Mouse (Mus musculus) left cerebral cortex, adult 2 months (tissue): Measurements from ENCODE around the gene Celf1. TPM values are rescaled to one million over a fixed set of nuclear protein-coding genes. Genes with fewer than 3 reads are reported as not detected.

Experiments used
- DNase-seq, 2 experiments: peaks; one replicate each; pipeline ENCODE4 v3.0.0; 2021 to 2022; ENCODE audit warnings: low spot score in 2 of 2, mixed read lengths in 1 of 2; ENCODE audit errors: extremely low spot score in 1 of 2
- H3K27ac ChIP-seq: fragments of 200-600 bp; 2 replicates; pipeline ENCODE4 v1.8.1; 2022
- H3K4me3 ChIP-seq: fragments of 200-600 bp; 2 replicates; pipeline ENCODE4 v1.8.1; 2022
- CTCF ChIP-seq: fragments of 200-600 bp; IDR thresholded peaks from 2 replicates; pipeline ENCODE4 v1.8.1; 2022; ENCODE audit warnings: antibody characterized with exemption, mild to moderate bottlenecking, moderate library complexity
- intact Hi-C: fragments of 180-260 bp; cut with DNase I; formaldehyde crosslinking; loops from one replicate; pipeline ENCODE4 v1.15.1; 2025
- total RNA-seq, 2 experiments: library from RNA; stranded (reverse); gene quantifications; 2 replicates each; pipeline ENCODE4 v1.2.3; 2021

The Celf1 gene
- total RNA-seq, 2 experiments from 2014 or later, result 146 to 149 TPM

- H3K4me3 ChIP-seq, result peak within 1 kb of the TSS; percentile 94
- intact Hi-C loops, result loop anchor here (2.0 kb wide), 1 partner anchor 113 kb away; the partner anchor contains the start of gene Celf1
- peak within 1 kb of the TSS; percentile 99 for H3K27ac ChIP-seq
- DNase-seq, result peak; percentile 95 to 97
- no peak for TF ChIP-seq CTCF
These were observed 113.8 kb downstream of the Celf1 start, which contains the start of gene Psmc3 for GRCm38 (mm10) chr2:91053934-91054382. TSS of gene Psmc3 (plus strand) at chr2:91054009.

- no peak overlapping the region for H3K4me3 ChIP-seq
- no peak for TF ChIP-seq CTCF
These were observed 118.3 kb downstream of the Celf1 start for GRCm38 (mm10) chr2:91058435-91058834.

DNA sequence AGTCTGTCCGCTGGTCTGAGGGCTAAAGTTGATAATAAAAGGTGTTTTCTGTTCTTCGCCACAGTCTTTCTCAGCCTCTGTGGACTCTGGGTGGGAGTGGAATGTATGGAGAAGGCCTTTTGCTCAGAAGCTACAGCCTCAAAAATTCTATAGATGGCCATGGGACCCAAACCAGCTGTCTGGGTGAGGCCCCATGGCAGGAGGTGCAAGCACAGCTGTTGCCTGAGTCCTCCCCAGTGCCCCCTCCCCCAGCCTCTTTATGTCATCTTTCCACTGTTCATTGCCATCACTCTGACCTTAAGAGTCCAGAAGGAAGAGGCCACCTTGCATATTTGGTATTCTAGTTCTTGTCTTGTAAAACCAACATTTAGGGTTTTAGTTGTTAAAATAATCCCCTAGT, 119.2 kb downstream of the Celf1 start:
- TF ChIP-seq CTCF, result no peak
- DNase-seq, result no peak
- H3K27ac ChIP-seq, result no peak overlapping the region
- intact Hi-C loops, result no loop called here
- H3K4me3 ChIP-seq, result no peak overlapping the region

More at GRCm38 (mm10) chr2:91058435-91058834, 118.3 kb downstream of the Celf1 start:
- no peak for DNase-seq
- no peak overlapping the region for H3K27ac ChIP-seq
- intact Hi-C loops, result no loop called here

DNA sequence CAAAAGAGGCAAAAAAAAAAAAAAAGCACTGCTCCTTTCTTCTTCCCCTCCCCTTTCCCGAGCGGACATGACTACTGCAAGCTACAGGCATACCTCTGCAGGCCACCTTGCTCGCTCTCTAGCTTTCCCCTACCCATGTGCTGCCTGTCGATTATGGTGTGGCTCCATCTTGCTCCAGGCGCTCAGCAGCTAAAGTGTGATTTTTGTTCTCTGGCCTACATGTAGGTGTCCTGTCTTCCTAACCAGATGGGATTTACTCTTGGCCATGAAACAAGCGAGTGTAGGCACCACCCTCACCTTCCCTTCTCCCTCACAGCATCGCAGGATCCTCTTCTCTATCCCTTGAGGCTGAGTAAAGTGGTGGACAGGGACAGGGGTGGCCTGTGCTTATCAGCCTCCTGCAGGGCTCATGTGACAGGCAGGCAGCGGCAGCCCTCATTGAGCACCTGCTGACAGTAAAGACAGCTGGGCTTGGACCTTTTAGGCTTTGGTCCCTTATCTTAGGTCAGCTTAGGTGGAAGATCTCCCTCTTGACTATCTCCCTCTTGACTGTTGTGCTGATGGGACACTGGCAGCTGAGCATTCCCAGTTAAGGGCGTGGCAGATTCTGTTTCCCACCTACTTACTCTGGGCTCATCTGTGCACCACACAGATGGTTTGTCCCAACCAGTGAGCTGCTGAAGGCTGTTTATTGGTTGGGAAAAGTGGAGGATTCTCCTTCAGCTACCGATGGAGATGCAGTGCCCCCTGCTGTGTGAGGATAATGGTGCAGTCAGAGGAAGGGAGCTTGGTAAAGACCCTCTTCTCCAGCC, 120.6 kb downstream of the Celf1 start:
- intact Hi-C loops, result loop anchor here (1.0 to 2.0 kb wide), 2 partner anchors 146 to 195 kb away; no protein-coding TSS in a partner anchor
- H3K27ac ChIP-seq, result peak overlapping the region; percentile 71
- H3K4me3 ChIP-seq, result no peak overlapping the region
- DNase-seq, result peak; percentile 61 to 74
- peak; percentile 75 for TF ChIP-seq CTCF

DNA sequence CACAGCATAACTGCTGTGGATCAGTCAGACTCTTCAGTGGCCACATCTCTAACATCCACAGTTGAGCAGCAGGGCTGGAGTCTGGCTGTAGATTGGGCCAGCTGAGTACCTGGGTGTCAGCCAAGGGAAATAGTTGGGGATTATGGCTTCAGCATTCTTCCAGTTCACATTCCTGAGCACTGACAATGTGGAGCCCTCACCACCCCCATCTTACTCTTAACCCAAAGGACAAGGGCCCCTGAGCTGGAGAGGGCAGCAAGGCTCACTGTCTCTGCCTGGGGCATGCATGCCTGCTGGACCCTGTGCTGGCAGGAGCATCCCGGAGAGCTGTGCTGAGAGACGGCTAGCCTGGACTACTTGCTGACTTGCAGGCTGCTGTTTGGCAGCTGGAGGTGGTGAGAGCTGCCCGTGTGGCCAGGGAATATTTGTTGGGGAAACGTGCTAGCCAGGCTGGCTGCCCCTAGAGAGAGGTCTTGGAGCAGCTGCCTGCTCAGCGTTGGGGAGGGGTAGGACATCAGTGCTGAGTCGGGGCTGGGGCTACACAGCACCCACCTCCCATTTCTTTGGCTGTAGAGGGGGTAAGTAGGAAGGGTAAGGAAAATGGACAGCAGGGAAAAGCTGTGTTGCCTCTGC, 121.8 kb downstream of the Celf1 start:
- DNase-seq, result no peak
- no peak for TF ChIP-seq CTCF
- no peak overlapping the region for H3K4me3 ChIP-seq
- intact Hi-C loops, result loop anchor here (1.0 to 2.0 kb wide), 2 partner anchors 147 to 197 kb away; no protein-coding TSS in a partner anchor
- peak overlapping the region; percentile 71; the same call in 1 of the 2 replicates for H3K27ac ChIP-seq

- H3K27ac ChIP-seq, result no peak overlapping the region; the same call in 1 of the 2 replicates
- TF ChIP-seq CTCF, result no peak
- intact Hi-C loops, result no loop called here
- H3K4me3 ChIP-seq, result no peak overlapping the region
- DNase-seq, result no peak
These were observed 122.8 kb downstream of the Celf1 start for GRCm38 (mm10) chr2:91062779-91063606.

- DNase-seq, result no peak
- H3K27ac ChIP-seq, result no peak overlapping the region
- H3K4me3 ChIP-seq, result no peak overlapping the region
- intact Hi-C loops, result no loop called here
- peak; percentile 22 for TF ChIP-seq CTCF
These were observed 124.0 kb downstream of the Celf1 start for GRCm38 (mm10) chr2:91064211-91064610.

- intact Hi-C loops, result no loop called here
These were observed 125.4 kb downstream of the Celf1 start for GRCm38 (mm10) chr2:91065544-91065943.

DNA sequence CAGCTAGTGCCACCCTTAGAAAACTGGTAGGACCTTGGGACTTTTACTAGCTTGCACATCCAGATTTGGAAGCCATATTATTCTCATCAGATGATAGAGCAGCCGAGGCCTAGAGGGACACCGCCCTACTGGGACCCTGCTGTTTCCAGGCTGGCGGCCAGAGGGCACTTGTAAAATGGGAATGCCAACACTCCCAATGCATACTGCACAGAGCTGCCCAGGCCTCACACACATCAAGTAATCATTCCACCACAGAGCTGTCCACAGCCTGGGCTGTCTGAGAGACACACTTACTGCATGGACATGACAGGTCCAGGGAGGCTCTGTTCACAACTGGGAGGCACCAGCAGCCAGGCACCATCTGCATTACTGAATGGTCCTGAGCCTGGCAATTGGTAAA, 126.3 kb downstream of the Celf1 start:
- H3K27ac ChIP-seq, result no peak overlapping the region
- intact Hi-C loops, result no loop called here
- no peak for TF ChIP-seq CTCF

More at GRCm38 (mm10) chr2:91065544-91065943, 125.4 kb downstream of the Celf1 start:
- peak in 1 of 2 experiments; percentile 57 for DNase-seq
- H3K27ac ChIP-seq, result peak overlapping the region; percentile 57; the same call in 1 of the 2 replicates
- peak; percentile 78 for TF ChIP-seq CTCF
- no peak overlapping the region for H3K4me3 ChIP-seq

GRCm38 (mm10) chr2:91068162-91068871, 128.1 kb downstream of the Celf1 start:
- TF ChIP-seq CTCF, result no peak
- DNase-seq, result no peak
- Histone ChIP-seq H3K27ac (no peak overlapping the region; the same call in 1 of the 2 replicates), H3K4me3 (peak overlapping the region; percentile 89)
- intact Hi-C loops, result no loop called here

More for the DNA sequence above, 126.3 kb downstream of the Celf1 start:
- no peak for DNase-seq
- no peak overlapping the region for H3K4me3 ChIP-seq

DNA sequence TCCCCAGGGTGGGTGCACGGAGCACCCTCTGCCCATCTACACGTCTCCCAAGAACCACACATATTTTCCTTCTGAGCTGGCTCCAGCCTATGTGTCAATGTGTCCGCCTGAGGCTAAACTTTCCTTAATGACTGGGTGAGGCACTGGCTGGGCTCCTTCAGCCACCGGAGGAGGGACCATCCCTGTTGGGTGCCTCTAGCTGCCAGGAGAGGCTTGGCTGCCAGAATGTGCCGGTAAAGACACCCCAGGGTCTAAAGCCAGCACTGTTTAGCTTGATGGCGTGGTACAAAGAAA, 128.6 kb downstream of the Celf1 start:
- intact Hi-C loops, result no loop called here
- TF ChIP-seq CTCF, result no peak
- Histone ChIP-seq H3K27ac (peak overlapping the region; percentile 80; the same call in 1 of the 2 replicates), H3K4me3 (peak overlapping the region; percentile 89)
- no peak for DNase-seq

Other genes starting within 250 kb of the Celf1 start
- gene Fnbp4, start 195.0 kb upstream of the Celf1 start, total RNA-seq, result 10 to 100 TPM; 63.1 to 72.4 TPM
- under 1 TPM; 0.38 to 0.72 TPM for gene Agbl2, start 157.7 kb upstream of the Celf1 start, total RNA-seq
- gene Mtch2, start 93.2 kb upstream of the Celf1 start, total RNA-seq, result 100 to 1,000 TPM in 1 of 2 experiments, 10 to 100 TPM in 1; 99.8 to 115 TPM
- 100 to 1,000 TPM; 259 to 287 TPM for gene C1qtnf4, start 54.5 kb upstream of the Celf1 start, total RNA-seq
- 10 to 100 TPM; 36.5 to 41.2 TPM for gene Kbtbd4, start 35.6 kb upstream of the Celf1 start, total RNA-seq
- gene Ndufs3, start 35.6 kb upstream of the Celf1 start, total RNA-seq, result 100 to 1,000 TPM; 217 to 242 TPM
- under 1 TPM; 0.44 to 0.57 TPM for gene Rapsn, start 95.2 kb downstream of the Celf1 start, total RNA-seq
- gene Psmc3, start 113.6 kb downstream of the Celf1 start, total RNA-seq, result 100 to 1,000 TPM; 205 to 207 TPM
- 10 to 100 TPM; 30.1 to 32.3 TPM for gene Slc39a13, start 130.0 kb downstream of the Celf1 start, total RNA-seq
- gene Spi1, start 142.0 kb downstream of the Celf1 start, total RNA-seq, result 1 to 10 TPM; 3.4 to 4.8 TPM
- under 1 TPM; 0.33 to 0.43 TPM for gene Mybpc3, start 177.8 kb downstream of the Celf1 start, total RNA-seq
- gene Madd, start 243.5 kb downstream of the Celf1 start, total RNA-seq, result 100 to 1,000 TPM; 236 to 254 TPM